Mouse (Mus musculus): Measurements from ENCODE around the gene Hvcn1.

DNA sequence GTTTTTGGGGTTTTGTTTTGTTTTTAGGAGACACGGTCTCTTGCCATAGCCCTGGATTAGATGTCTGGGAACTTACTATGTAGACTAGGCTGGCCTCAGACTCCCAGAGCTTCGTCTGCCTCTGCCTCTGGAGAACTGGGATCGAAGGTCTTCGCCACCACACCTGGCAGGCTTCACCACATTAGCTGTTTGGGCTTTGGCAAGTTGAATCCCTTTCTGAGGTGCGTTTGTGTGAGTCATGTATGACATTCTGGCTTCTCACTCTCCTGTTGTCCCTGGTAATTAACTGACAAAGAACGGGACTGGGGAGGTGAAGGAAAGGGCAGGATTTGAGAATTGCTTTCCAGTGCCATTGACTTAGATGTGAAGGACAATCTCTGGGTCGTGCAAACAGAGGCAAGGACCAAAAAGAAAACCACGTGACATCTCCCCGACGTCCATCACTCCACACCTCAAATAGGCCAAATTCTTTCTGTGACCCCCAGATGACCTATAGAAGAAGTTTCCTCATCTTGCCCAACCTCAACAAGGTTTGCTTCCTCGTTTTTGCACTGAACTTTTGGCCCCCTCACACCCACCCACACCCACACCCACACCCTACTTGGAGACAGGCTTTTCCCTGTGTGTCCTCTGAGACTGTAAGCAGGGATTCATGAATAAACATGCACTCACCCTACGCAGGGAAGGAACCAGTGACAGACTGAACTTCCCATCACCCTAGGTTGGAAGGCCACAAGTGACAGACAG, 62.4 kb downstream of the Hvcn1 start:
- TF ChIP-seq CTCF (IDR thresholded peaks at IDR 0.05; ENCODE audit: low read depth) (no peak), EP300 (IDR thresholded peaks at IDR 0.05; ENCODE audit: low read depth) (no peak)
